Mouse (Mus musculus): Measurements from ENCODE around the gene Zdhhc17.

DNA sequence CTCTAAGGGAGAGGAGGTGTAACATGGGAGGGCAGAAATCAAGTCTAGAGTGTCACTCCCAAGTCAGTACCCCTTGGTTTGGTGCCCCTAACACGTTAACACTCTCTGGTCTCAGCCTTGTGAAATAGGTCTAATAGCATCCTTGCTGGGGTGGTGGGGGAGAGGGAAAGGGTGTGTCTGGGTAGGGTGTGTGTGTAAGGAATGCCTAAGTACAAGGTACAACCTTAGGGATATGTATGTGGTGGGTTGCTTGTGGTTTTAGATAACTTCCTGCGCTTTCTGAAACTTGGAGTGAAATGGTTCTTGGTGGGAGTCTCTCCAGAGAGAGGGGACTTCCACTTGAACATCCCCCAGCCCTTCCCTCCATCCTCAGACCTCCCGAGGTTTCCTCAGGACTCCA is 88.0 kb downstream of the Zdhhc17 start:
- no peak for TF ChIP-seq CTCF (IDR thresholded peaks at IDR 0.05; ENCODE audit: insufficient read depth, low read length)
- no peak for TF ChIP-seq POLR2A (IDR thresholded peaks at IDR 0.05; ENCODE audit: borderline replicate concordance, extremely low read depth, low read depth, low read length)

Data from lung, adult 2 months (tissue).